Mouse (Mus musculus) embryonic facial prominence, embryonic 13.5 days (tissue): Measurements from ENCODE around the gene Hgd. TPM values are rescaled to one million over a fixed set of nuclear protein-coding genes. Genes with fewer than 3 reads are reported as not detected.

ENCODE experiments used
- ATAC-seq: fragments of 200-750 bp; cut with Nextera tagmentation; 2 replicates; pipeline ENCODE4 v1.8.0; 2017; ENCODE audit warnings: low read depth; ENCODE audit not compliant: insufficient number of reproducible peaks, insufficient read depth, low FRiP score, low TSS enrichment
- H3K27ac ChIP-seq: fragments of 300-500 bp; sonication (generic); 2 replicates; pipeline ENCODE4 v1.5.1; 2015; ENCODE audit warnings: moderate library complexity, mild to moderate bottlenecking, inconsistent platforms
- H3K27me3 ChIP-seq: fragments of 300-500 bp; sonication (generic); 2 replicates; pipeline ENCODE4 v1.6.1; 2015; ENCODE audit warnings: mild to moderate bottlenecking, inconsistent platforms
- H3K36me3 ChIP-seq: fragments of 300-500 bp; sonication (generic); 2 replicates; pipeline ENCODE4 v1.6.1; 2015; ENCODE audit warnings: mild to moderate bottlenecking, inconsistent platforms
- H3K4me1 ChIP-seq: fragments of 300-500 bp; sonication (generic); 2 replicates; pipeline ENCODE4 v1.6.1; 2015; ENCODE audit warnings: inconsistent platforms
- H3K4me2 ChIP-seq: fragments of 300-500 bp; sonication (generic); 2 replicates; pipeline ENCODE4 v1.6.1; 2015; ENCODE audit warnings: moderate library complexity, mild to moderate bottlenecking, inconsistent platforms
- H3K4me3 ChIP-seq: fragments of 300-500 bp; sonication (generic); 2 replicates; pipeline ENCODE4 v1.5.1; 2015; ENCODE audit warnings: mild to moderate bottlenecking, inconsistent platforms
- H3K9ac ChIP-seq: fragments of 300-500 bp; sonication (generic); 2 replicates; pipeline ENCODE4 v1.6.1; 2015; ENCODE audit warnings: mild to moderate bottlenecking, inconsistent platforms
- H3K9me3 ChIP-seq: fragments of 300-500 bp; sonication (generic); 2 replicates; pipeline ENCODE4 v1.6.1; 2016; ENCODE audit warnings: inconsistent platforms
- WGBS: fragments of 180-500 bp; shearing (Covaris S2); methylation state at CpG from one replicate; pipeline ENCODE4 v1.1.7; 2015; ENCODE audit warnings: mixed read lengths; 5-methylcytosine and 5-hydroxymethylcytosine counted together
- polyA plus RNA-seq: library from polyadenylated mRNA; unstranded; fragments of >200 nt; fragmentation: Nextera tagmentation; extraction: Ambion mirVana; gene quantifications from 2 replicates; pipeline ENCODE4 v1.2.1, GENCODE M21; 2015

Gene Hgd
- polyA plus RNA-seq, 1 experiment from 2014 or later = 0.20 TPM

GRCm38 (mm10) chr16:37581901-37582300, 1.9 kb downstream of the Hgd start:
- Histone ChIP-seq H3K4me3 (no peak overlapping the region), H3K27ac (no peak overlapping the region), H3K9me3 (no peaks in the 10 kb centered on the region), H3K36me3 (no peaks in the 10 kb centered on the region), H3K4me1 (peaks cover 14% of the 10 kb centered on the region), H3K4me2 (no peak overlapping the region), H3K9ac (no peak overlapping the region), H3K27me3 (no peaks in the 10 kb centered on the region)
- WGBS = 80% methylated on average over 3 of the region's 3 CpGs
- ATAC-seq = no peak

GRCm38 (mm10) chr16:37583306-37583705, 3.4 kb downstream of the Hgd start:
- Histone ChIP-seq H3K27me3 (no peaks in the 10 kb centered on the region), H3K27ac (no peak overlapping the region), H3K36me3 (no peaks in the 10 kb centered on the region), H3K9me3 (no peaks in the 10 kb centered on the region), H3K4me1 (peaks cover 14% of the 10 kb centered on the region), H3K4me2 (no peak overlapping the region), H3K4me3 (no peak overlapping the region), H3K9ac (no peak overlapping the region)
- no peak for ATAC-seq
- 84% methylated on average over 3 of the region's 3 CpGs for WGBS

- Histone ChIP-seq H3K36me3 (no peaks in the 10 kb centered on the region), H3K4me3 (peak overlapping the region; percentile 35), H3K4me1 (peaks cover 14% of the 10 kb centered on the region), H3K9me3 (no peaks in the 10 kb centered on the region), H3K27ac (no peak overlapping the region), H3K27me3 (no peaks in the 10 kb centered on the region), H3K4me2 (peak overlapping the region; percentile 62), H3K9ac (no peak overlapping the region)
- 26% methylated on average over 6 of the region's 6 CpGs for WGBS
- no peak for ATAC-seq
Measured at GRCm38 (mm10) chr16:37583801-37584200, 3.8 kb downstream of the Hgd start.

- 3% methylated on average over 25 of the region's 25 CpGs for WGBS
- no peaks in the 10 kb centered on the region for H3K9me3 ChIP-seq
- peak overlapping the region; percentile 35 for H3K4me3 ChIP-seq
- 0 out of 2 replicates have a peak, but pooled peaks have one; percentile 37 for ATAC-seq
- H3K36me3 ChIP-seq = no peaks in the 10 kb centered on the region
- peaks cover 14% of the 10 kb centered on the region for H3K4me1 ChIP-seq
- 0 out of 2 replicates have a peak overlapping the region, but pooled peaks have one; percentile 16 for H3K27ac ChIP-seq
- peak overlapping the region; percentile 55 for H3K9ac ChIP-seq
- peak overlapping the region; percentile 62 for H3K4me2 ChIP-seq
- no peaks in the 10 kb centered on the region for H3K27me3 ChIP-seq
Measured at GRCm38 (mm10) chr16:37584218-37585035, 4.5 kb downstream of the Hgd start.

GRCm38 (mm10) chr16:37585129-37585563, 5.2 kb downstream of the Hgd start:
- H3K27me3 ChIP-seq = no peaks in the 10 kb centered on the region
- no peak overlapping the region for H3K4me2 ChIP-seq
- 65% methylated on average over 8 of the region's 8 CpGs for WGBS
- no peak overlapping the region for H3K9ac ChIP-seq
- ATAC-seq = no peak
- no peaks in the 10 kb centered on the region for H3K9me3 ChIP-seq
- H3K4me3 ChIP-seq = no peak overlapping the region
- no peak overlapping the region for H3K27ac ChIP-seq
- H3K4me1 ChIP-seq = peaks cover 14% of the 10 kb centered on the region
- H3K36me3 ChIP-seq = no peaks in the 10 kb centered on the region

- H3K27ac ChIP-seq = no peak overlapping the region
- no peaks in the 10 kb centered on the region for H3K9me3 ChIP-seq
- H3K9ac ChIP-seq = no peak overlapping the region
- no peaks in the 10 kb centered on the region for H3K27me3 ChIP-seq
- H3K4me3 ChIP-seq = no peak overlapping the region
- no peaks in the 10 kb centered on the region for H3K4me1 ChIP-seq
- H3K4me2 ChIP-seq = no peak overlapping the region
- no peaks in the 10 kb centered on the region for H3K36me3 ChIP-seq
- 88% methylated on average over 3 of the region's 3 CpGs for WGBS
- no peak for ATAC-seq
Measured at GRCm38 (mm10) chr16:37590921-37591320, 11.0 kb downstream of the Hgd start.

GRCm38 (mm10) chr16:37591551-37591950, 11.6 kb downstream of the Hgd start:
- no peak overlapping the region for H3K27ac ChIP-seq
- 87% methylated on average over 8 of the region's 8 CpGs for WGBS
- no peaks in the 10 kb centered on the region for H3K36me3 ChIP-seq
- H3K4me2 ChIP-seq = no peak overlapping the region
- no peaks in the 10 kb centered on the region for H3K4me1 ChIP-seq
- no peaks in the 10 kb centered on the region for H3K27me3 ChIP-seq
- no peak overlapping the region for H3K4me3 ChIP-seq
- no peak for ATAC-seq
- no peak overlapping the region for H3K9ac ChIP-seq
- H3K9me3 ChIP-seq = no peaks in the 10 kb centered on the region

GRCm38 (mm10) chr16:37597412-37597811, 17.5 kb downstream of the Hgd start:
- no peak overlapping the region for H3K4me2 ChIP-seq
- 77% methylated on average over 5 of the region's 5 CpGs for WGBS
- no peaks in the 10 kb centered on the region for H3K9me3 ChIP-seq
- H3K36me3 ChIP-seq = no peaks in the 10 kb centered on the region
- ATAC-seq = no peak
- H3K9ac ChIP-seq = no peak overlapping the region
- no peaks in the 10 kb centered on the region for H3K4me1 ChIP-seq
- no peak overlapping the region for H3K27ac ChIP-seq
- H3K4me3 ChIP-seq = no peak overlapping the region
- H3K27me3 ChIP-seq = no peaks in the 10 kb centered on the region

- no peaks in the 10 kb centered on the region for H3K36me3 ChIP-seq
- H3K27me3 ChIP-seq = no peaks in the 10 kb centered on the region
- 86% methylated on average over 7 of the region's 7 CpGs for WGBS
- H3K4me1 ChIP-seq = no peaks in the 10 kb centered on the region
- no peak overlapping the region for H3K27ac ChIP-seq
- H3K9ac ChIP-seq = no peak overlapping the region
- ATAC-seq = no peak
- H3K9me3 ChIP-seq = no peaks in the 10 kb centered on the region
- H3K4me3 ChIP-seq = no peak overlapping the region
- H3K4me2 ChIP-seq = no peak overlapping the region
Measured at GRCm38 (mm10) chr16:37598463-37598862, 18.5 kb downstream of the Hgd start.

- H3K27ac ChIP-seq = no peak overlapping the region
- no peaks in the 10 kb centered on the region for H3K9me3 ChIP-seq
- H3K27me3 ChIP-seq = no peaks in the 10 kb centered on the region
- no peaks in the 10 kb centered on the region for H3K36me3 ChIP-seq
- no peak overlapping the region for H3K4me3 ChIP-seq
- H3K4me1 ChIP-seq = no peaks in the 10 kb centered on the region
- WGBS = 73% methylated on average over 3 of the region's 3 CpGs
- no peak overlapping the region for H3K4me2 ChIP-seq
- no peak for ATAC-seq
- H3K9ac ChIP-seq = no peak overlapping the region
Measured at GRCm38 (mm10) chr16:37599326-37599725, 19.4 kb downstream of the Hgd start.

GRCm38 (mm10) chr16:37603431-37603830, 23.5 kb downstream of the Hgd start:
- no peak overlapping the region for H3K27ac ChIP-seq
- H3K4me3 ChIP-seq = no peak overlapping the region
- ATAC-seq = no peak
- no peaks in the 10 kb centered on the region for H3K9me3 ChIP-seq
- WGBS = 98% methylated on average over 1 of the region's 1 CpGs
- H3K36me3 ChIP-seq = no peaks in the 10 kb centered on the region
- H3K27me3 ChIP-seq = no peaks in the 10 kb centered on the region
- H3K4me2 ChIP-seq = no peak overlapping the region
- no peaks in the 10 kb centered on the region for H3K4me1 ChIP-seq
- H3K9ac ChIP-seq = no peak overlapping the region

GRCm38 (mm10) chr16:37604243-37604642, 24.3 kb downstream of the Hgd start:
- Histone ChIP-seq H3K36me3 (no peaks in the 10 kb centered on the region), H3K4me3 (no peak overlapping the region), H3K27me3 (no peaks in the 10 kb centered on the region), H3K9ac (no peak overlapping the region), H3K9me3 (no peaks in the 10 kb centered on the region), H3K4me1 (no peaks in the 10 kb centered on the region), H3K4me2 (no peak overlapping the region), H3K27ac (no peak overlapping the region)
- ATAC-seq = no peak
- WGBS = 85% methylated on average over 6 of the region's 6 CpGs
